Mouse (Mus musculus) urinary bladder, adult 2 months (tissue): Measurements from ENCODE around the gene Polh. TPM values are rescaled to one million over a fixed set of nuclear protein-coding genes. Genes with fewer than 3 reads are reported as not detected.
A peak's percentile ranks its signal among the peaks of the same experiment; 100 is the strongest.

Experiments
- DNase-seq: peaks from one replicate; pipeline ENCODE4 v3.0.0; 2022; ENCODE audit warnings: low spot score
- polyA plus RNA-seq: library from polyadenylated mRNA; depleted of rRNA; stranded (reverse); fragments of >200 nt; gene quantifications from 2 replicates; pipeline ENCODE4 v1.2.3, GENCODE M21; 2012; rRNA removed

Gene Polh
- polyA plus RNA-seq: 5.7 and 6.1 TPM in 2 replicates

DNA sequence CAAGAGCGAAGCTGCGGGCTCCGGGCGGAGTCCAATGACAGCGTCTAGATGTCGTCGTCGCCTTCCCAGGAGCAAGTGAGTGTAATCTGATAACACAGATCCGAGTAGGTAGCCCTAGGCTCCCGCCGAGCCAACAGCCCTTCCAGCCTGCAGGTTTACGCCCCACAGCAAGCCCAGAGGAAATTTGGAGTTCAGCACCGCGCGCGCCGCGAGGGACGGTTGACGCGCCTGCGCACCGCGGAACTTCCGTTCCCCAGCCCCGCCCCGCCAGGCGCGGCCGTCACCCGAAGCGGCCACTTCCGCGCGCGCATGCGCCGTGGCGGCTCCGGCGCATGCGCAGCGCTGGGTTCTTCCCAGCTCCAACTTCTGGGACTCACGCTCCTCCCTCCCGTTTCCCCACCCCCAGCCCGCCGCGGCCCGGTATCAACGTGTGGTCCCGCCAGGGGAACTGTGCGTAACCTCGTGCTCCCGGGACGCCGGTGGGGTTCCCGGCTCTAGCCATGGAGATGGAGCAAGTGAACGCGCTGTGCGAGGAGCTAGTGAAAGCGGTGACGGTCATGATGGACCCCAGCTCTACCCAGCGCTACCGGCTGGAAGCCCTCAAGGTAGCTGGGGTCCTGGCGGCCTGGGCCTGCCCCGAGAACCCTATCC lies at the start of gene Polh, which contains the start of gene Xpo5:
Gene Polh (minus strand): TSS at position 225 of the 651 bp plus-strand sequence.
Gene Xpo5 (plus strand): TSS at position 362 of the 651 bp plus-strand sequence.
- peak; percentile 84 for DNase-seq

DNA sequence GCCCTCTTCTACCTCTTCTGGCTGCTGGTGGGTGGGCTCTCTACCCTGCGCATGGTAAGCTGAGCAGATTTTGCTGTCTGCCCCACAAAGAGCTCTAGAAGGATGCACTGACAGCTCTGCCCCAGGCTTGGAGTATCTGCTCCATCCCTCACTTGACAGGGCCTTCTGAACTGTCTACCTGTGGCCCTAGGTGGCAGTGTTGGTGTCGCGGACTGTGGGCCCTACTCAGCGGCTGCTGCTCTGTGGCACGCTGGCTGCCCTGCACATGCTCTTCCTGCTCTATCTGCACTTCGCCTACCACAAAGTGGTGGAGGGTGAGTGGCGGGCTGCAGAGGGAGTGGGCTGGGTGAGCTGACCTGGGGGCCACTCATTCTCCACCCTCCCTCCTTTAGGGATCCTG lies 48.7 kb upstream of the Polh start:
- no peak for DNase-seq

DNA sequence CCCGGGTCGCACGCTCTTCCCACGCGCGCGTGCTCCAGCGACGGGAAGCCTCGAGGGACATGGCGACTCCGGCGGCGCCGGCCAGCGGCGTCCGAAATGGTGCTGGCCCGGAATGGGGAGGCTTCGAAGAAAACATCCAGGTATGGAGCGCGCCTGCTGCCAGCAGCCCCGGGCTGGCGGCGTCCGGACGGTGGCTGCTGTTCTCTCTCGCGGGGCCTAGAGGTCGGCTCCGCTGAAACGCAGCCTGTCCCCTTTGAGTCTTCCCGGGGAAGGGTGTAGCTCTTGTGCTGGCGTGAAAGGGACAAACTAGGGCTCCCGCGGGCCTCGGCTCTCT lies 45.7 kb upstream of the Polh start:
- no peak for DNase-seq

DNA sequence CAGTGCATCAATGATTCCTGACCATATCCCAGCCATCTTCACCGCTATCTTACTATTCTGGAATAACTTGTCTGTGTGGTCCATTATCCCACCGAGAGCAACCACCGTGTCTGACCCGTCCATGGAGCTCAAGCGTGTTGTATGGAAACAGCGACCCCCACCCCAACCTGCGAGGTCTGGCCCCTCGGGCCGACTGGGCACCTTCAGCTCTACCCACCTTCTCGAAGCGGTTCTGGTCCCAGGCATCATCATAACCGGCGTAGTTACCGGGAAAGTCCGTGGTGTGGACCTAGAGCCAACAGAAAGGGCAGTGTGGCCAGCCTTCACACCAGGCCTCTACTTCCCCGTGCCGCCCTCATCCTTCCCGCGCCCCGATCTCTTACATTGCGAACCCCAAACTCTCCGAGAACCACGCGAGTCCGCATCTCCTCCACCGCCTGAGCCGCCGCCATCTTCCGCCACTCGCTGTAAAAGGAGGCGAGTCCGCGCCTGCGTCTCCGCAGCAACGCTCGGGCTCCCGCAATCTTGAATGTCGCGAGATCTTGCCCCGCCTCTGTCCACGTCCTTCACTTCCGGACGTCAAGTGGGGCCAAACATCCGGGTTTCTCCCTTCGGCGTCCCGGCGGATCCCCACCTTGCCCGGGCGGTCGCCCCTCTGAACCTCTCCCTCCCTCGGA lies 45.2 kb upstream of the Polh start, which contains the start of the genes Polr1c and Yipf3:
Gene Polr1c (minus strand): TSS at position 543 of the 677 bp plus-strand sequence.
Gene Yipf3 (plus strand): TSS at position 569 of the 677 bp plus-strand sequence.
- DNase-seq: peak; percentile 87

DNA sequence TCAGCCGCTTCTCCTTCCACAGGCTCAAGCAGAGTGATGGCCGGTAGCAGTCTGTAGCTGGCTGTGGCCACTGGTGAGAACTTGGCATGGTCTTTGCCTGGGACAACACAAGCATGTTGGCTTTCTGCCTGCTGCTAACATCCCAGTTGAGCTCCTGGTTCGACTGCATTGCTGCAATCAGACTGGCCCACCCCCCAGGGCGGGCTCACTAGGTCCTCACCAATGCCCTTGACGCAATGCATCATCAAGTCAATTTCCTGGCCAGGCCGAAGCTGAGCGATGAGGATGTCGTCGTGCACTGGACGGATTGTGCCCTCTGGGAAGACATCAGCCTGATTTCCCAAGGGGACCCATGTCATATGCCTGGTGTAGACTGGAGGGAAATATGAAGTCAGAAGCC lies 42.1 kb upstream of the Polh start:
- no peak for DNase-seq

DNA sequence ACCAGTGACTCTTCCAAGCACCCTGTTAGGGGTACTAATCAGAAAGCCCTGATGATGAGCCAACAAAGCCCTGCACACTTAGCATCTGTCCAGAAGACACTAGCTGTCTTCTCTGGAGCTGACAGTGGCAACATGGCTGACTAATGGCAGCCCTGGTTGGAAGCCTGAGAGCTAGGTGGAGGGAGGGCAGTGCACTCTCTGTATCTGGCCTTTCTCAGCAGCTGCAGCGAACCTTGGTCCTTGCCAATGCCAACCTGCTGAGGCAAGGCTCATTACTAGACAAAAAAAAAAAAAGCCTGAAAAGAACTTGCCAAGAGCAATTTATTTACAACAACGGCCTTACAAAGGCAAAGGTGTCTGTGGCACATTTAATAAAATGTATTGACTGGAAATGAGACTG lies 41.2 kb upstream of the Polh start:
- DNase-seq: no peak

DNA sequence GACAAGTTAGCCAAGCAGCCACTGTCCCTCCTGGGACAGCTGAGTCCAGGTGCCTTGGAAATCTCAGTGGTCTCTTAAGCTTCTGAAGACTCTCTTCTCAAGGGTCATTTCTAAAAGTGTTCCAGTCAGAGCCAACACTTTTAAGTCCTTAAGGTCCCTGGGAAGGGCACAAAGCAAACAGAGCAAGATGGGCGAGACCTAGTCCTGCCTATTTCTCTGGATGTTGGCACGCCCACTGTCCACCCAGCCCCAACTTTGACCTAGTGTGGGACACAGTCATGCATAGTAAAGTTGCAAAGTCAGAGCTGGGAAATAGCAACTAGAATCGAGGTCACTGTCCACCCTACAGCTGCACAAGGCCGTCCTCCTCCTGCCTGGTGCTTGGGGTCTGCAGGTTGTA lies 40.5 kb upstream of the Polh start:
- no peak for DNase-seq

DNA sequence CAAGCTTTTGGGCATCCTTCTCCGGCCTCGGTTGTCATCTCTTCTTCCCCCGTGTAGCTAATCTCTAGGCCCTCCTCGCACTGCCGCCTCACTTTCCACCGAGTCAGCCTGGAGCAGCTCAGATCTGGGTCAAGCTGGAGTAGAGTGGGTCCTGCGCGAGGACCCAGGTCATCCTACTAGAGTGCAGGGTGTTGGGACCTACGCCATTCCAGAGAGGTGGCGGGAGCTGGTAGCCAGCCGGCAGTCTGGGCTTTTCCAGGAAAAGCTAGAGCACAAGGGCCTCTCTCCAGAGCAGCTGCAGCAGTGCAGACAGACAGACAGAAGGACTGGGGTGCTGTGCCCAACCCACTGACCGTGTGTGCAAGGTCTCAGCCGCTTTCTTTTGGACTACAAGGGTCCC lies 39.8 kb upstream of the Polh start:
- DNase-seq: no peak

DNA sequence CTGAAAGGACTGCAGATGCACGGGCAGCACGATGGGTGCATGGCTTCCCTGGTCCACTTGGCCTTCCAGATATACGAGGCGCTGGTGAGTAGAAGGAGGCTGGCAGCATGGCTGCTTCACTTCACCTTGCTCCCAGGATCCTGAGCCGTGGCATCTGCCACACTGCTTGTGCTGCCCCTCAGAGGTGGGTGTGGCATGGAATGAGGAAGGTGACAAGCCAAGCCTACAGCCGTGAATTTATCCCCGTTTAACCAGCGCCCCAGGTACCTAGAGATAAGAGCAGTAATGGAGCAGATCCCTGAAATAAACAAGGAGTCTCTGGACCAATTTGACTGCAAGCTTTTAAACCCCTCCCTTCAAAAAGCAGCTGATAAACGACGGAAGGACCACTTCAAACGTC lies 39.0 kb upstream of the Polh start:
- DNase-seq: no peak

DNA sequence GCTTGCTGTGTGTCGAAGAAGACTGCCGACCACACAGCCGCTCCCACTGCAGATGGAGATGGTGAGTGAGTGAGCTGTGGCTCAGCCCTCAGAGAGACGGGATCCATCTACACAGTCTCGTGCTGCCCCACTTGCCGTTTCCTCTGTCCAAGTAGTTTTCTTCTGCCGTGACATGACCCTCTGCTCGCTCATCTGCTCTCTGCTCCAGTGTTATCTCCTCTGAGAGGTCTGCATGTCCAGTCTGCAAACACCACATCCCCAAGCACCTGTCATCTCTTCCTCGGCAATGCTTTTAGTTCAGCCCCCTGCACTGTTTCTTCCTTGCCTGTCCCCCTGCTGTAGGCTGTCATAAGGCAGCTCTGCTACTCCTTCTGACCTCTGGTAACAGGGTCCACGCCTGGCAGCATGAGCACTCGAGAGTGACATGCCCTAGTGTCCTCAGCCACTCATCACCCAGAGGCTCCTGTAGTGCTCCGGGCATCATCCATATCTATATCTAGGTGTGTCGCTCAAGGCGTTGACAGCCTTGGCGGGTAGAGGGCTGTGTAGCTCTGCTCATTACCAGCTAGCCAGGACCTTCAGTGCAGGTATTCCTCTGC lies 37.2 kb upstream of the Polh start:
- no peak for DNase-seq

DNA sequence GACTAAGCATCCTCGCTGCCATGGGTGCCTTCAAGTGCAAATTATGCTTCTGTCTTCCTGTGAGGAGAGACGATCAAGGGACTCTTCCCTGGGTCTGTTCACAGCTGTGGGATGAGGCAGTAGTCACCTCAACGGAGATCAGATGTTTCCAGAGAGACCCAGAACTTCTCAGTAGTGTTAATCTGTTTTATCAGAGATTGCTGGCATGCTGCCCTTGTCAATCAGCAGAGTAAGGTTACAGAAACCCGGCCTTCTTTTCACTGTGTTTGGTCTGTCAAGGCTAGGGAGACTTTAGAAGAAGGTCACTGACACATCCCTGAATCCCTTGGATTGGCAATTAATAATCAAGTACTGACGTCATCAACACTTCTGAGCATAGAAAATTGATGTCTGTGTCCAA lies 35.0 kb upstream of the Polh start:
- no peak for DNase-seq

DNA sequence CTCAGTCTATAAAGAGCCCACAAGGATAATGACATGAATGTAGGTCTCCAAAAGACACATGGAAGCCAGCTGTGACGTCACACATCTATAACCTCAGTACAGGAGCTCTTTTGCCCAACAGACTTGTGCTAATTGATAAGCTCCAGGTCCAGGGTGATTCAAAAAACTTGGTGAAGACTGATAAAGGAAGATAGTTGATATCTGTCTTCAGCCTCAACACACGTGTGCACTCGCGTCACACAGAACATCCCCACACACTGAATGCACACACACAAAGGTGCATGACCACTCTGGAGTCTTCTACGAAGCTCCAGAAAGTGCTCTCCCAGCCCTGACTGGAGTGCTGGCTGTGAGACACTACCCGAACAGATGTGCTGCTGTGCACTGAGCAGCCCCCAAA lies 34.6 kb upstream of the Polh start:
- DNase-seq: no peak

DNA sequence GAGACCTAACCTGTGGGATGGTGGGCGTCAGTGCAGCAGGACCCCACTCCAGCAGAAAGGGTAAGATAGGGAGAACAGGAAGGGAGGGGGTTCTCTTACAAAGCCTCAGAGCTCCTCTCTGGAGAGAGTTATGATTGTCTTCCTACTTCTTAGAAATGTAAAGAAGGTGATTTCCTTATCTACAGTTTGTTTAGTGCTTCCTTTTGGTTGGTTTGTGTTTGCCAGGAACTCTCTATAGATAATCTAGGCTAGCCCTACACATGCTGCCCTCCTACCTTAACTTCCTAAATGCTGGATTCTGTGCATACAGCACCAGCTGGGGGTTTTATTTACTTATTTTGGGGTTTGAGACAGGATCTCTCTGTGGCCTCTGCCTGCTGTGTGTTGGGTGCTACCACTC lies 33.6 kb upstream of the Polh start:
- DNase-seq: no peak

DNA sequence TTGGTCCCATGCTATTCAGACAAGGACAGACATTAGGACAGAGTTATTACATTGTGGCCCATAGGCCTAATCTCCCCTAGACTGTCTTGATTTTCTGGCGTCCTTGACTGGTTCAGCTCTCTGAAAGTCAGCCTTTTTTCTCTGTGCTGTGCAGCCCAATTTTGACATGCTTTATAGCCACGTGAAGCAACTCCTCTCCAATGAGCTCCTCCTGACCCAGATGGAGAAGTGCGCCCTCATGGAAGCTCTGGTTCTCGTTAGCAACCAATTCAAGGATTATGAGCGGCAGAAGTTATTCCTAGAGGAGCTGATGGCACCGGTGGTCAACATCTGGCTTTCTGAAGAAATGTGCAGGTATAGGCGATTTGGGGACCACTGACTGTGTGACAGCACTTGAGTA lies 25.1 kb upstream of the Polh start:
- no peak for DNase-seq

DNA sequence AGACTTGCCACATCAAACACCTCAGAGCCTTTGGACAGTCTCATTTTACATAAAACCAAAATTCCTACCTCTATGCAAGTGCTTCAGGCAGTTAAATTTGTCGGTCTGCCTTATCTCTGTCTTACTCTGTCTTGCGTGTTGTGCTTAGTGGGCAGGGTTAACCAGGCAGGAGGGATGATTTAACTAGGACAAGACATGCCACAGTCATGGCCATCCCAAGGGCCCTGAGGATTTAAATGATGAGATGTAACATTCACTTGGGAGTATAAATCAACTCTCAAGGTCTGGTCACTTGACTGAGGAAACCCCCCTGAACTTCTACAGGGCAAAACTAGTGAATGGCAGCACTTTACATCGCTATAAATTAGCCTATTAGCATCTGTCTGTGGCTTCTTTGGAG lies 19.2 kb upstream of the Polh start:
- no peak for DNase-seq

DNA sequence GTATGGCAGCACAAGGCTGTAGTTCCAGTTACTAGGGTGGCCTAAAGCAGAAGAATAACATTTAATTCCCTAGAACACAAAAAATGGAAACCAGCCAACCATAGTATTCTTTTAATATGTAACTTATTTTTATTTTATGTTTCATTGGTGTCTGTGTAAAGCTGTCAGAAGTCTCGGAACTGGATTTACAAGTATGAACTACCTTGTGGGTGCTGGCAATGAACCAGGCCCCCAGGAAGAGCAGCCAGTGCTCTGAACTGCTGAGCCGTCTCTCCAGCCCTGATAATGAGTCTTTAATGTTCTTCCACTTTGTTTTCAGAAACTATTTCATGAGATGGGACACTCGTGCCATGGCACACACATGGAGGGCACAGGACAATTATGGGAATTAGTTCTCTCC lies 8.1 kb upstream of the Polh start:
- no peak for DNase-seq

DNA sequence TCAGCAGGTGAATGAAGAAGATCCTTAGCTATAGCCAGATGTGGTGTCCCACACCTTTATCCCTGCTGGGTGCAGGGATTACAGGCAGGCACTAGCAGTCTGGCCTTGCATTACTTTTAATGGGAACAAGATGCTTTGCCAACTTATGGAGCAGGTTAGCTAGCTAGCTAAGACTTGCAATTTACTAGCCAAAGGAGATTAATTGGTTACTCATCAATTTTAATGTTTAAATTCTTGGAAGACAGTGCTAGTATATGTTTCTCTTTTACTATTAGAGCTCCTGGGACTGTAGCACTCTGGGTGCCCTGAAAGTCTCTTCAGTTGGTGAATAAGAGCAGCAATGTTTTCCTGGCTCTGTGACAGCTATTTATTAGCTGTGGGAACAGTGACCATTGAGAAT lies 4.2 kb upstream of the Polh start:
- no peak for DNase-seq

DNA sequence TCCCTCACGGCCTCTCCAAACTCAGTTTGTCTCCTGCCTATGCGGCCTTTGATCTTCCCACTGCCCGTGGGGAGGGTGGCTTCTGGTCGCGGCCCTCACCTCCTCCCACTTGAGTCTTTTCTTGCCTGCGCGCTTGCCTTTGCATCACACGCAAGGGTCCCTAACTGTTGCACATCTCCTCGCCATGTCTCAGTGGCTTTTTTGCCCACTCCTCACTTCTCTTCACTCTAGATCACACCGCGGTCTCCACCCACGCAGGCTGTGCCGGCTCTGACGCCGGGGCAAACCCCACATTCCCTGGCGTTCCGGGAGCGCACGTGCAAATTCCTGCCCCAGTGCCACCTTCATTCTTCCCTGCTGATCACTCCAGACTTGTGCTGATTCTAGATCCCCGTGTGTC lies 633 bp upstream of the Polh start:
- DNase-seq: no peak

DNA sequence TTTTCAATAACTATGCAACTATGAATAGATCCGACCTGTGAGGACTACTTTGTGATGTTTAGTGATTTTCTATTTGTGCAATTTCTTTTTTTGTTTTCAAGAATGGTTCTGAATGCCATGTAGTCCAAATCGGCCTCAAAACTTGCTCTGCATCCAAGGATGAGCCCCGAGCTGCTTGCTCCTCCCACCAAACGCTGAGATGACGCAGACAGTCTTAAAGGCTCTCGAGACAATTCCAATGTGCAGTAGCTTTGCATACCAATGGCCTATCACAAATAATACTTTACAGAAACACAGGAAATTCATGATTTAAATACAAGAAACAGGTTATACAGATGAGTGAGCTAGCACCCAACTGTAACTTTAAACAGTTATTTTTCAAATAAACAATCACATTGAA lies 1.3 kb downstream of the Polh start:
- DNase-seq: no peak

DNA sequence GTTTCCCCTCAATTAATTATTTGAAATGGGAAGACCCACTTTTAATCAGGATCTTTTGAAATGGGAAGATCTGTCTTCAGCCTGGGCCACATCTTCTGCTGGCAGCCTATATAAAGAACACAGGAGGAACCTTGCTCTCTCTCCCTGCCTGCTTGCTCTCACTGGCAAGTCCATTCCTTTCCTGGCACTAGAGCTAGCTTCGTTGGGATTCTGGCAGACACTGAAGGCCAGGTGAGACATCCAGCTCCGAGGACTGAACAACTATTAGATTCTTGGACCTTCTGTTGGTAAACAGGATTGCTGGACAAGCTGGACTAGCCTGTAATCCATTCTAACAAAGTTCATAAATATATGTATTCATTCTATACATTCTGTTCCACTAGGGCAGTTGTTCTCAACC lies 13.6 kb downstream of the Polh start:
- no peak for DNase-seq

DNA sequence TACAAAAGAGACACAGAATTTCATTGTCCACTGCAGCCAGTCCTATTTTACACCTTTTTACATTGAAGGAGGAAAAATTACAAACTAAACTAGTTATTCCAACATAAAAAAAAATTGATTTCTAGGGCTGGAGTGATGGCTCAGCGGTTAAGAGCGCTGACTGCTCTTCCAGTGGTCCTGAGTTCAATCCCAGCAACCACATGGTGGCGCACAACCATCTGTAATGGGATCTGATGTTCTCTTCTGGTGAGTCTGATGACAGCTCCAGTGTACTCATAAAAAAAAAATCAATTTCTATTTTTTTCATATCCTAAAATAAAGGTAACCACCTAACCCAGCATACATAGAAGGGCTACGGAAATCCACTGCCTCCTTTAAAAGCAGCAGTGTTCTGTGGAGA lies 20.2 kb downstream of the Polh start:
- no peak for DNase-seq

DNA sequence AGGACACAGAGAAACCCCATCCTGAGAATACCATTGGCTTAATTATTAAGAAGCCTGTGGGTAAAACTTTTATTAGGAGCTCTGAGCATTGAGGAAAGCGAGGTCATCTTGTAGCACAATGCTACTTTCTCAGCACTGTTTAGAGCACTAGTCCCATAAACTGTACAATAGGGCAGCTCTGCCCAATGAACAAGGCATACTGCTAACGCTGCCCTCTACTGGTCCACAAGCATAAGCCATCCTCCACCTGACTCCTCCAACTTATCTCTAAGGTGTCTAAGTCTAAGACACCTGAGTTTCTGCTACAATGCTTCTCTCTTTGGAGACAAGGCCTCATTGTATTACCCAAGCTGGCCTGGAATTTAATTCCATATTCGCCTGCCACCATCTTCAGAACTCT lies 31.9 kb downstream of the Polh start:
- DNase-seq: no peak

DNA sequence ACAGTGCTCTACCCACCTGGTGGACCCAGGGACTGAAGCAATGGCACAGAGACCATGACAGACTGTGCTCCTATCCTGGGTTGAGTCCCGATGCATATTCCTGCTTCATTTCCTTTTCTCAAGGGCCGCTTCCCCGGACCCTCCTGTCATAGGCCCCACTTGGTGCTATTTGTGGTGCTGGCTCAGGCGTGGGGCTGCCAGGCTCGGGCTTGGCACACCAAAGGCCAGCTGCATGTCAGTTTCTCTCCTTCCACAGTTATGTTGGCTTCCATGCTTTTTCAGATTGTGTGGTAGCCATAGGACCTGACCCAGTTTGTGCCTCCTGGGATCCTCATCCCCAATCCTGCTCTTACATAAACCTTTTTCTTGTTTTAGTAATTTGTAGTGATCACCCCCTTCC lies 33.7 kb downstream of the Polh start:
- no peak for DNase-seq
